Mouse (Mus musculus): ENCODE measurements at regions not wholly inside any gene's neighbourhood (a gene's known extent, or its start where the extent isn't known, plus 50 kb on each side); places are given as distances from the start of the nearest gene placed in this dataset.

GRCm38 (mm10) chr9:30803755-30804532, 118.3 kb downstream of the Adamts15 start:
- no peaks in the 10 kb centered on the region for H3K4me1 ChIP-seq (ENCODE audit: control insufficient read depth, insufficient read depth, low read length)
- no peaks in the 10 kb centered on the region for H3K36me3 ChIP-seq (ENCODE audit: control insufficient read depth, insufficient read depth, low read length)
- TF ChIP-seq POLR2A (IDR thresholded peaks at IDR 0.05; ENCODE audit: control insufficient read depth, low read depth, low read length) (no peak), CTCF (IDR thresholded peaks at IDR 0.05; ENCODE audit: control insufficient read depth, insufficient read depth, insufficient replicate concordance, low read depth, low read length) (no peak)
- no peak overlapping the region for H3K27ac ChIP-seq (ENCODE audit: control insufficient read depth, insufficient read depth, low read depth, low read length)
- no peak overlapping the region for H3K4me3 ChIP-seq (ENCODE audit: control insufficient read depth, low read depth, low read length)
- no peaks in the 10 kb centered on the region for H3K27me3 ChIP-seq (ENCODE audit: control insufficient read depth, insufficient read depth, low read length)

- H3K4me1 ChIP-seq (ENCODE audit: control insufficient read depth, insufficient read depth, low read length): no peaks in the 10 kb centered on the region
- no peaks in the 10 kb centered on the region for H3K36me3 ChIP-seq (ENCODE audit: control insufficient read depth, insufficient read depth, low read length)
- TF ChIP-seq CTCF (IDR thresholded peaks at IDR 0.05; ENCODE audit: control insufficient read depth, insufficient read depth, insufficient replicate concordance, low read depth, low read length): no peak
- H3K27me3 ChIP-seq (ENCODE audit: control insufficient read depth, insufficient read depth, low read length): no peaks in the 10 kb centered on the region
- H3K4me3 ChIP-seq (ENCODE audit: control insufficient read depth, low read depth, low read length): no peak overlapping the region
- no peak overlapping the region for H3K27ac ChIP-seq (ENCODE audit: control insufficient read depth, insufficient read depth, low read depth, low read length)
Observed at GRCm38 (mm10) chr9:30802826-30803225, 119.4 kb downstream of the Adamts15 start.

GRCm38 (mm10) chr9:30794701-30795407, 127.4 kb downstream of the Adamts15 start:
- Histone ChIP-seq H3K4me1 (ENCODE audit: control insufficient read depth, insufficient read depth, low read length) (no peaks in the 10 kb centered on the region; the same call in 1 of the 2 replicates), H3K36me3 (ENCODE audit: control insufficient read depth, insufficient read depth, low read length) (no peaks in the 10 kb centered on the region), H3K4me3 (ENCODE audit: control insufficient read depth, low read depth, low read length) (no peak overlapping the region), H3K27ac (ENCODE audit: control insufficient read depth, insufficient read depth, low read depth, low read length) (no peak overlapping the region), H3K27me3 (ENCODE audit: control insufficient read depth, insufficient read depth, low read length) (no peaks in the 10 kb centered on the region)
- TF ChIP-seq POLR2A (IDR thresholded peaks at IDR 0.05; ENCODE audit: control insufficient read depth, low read depth, low read length) (no peak), CTCF (IDR thresholded peaks at IDR 0.05; ENCODE audit: control insufficient read depth, insufficient read depth, insufficient replicate concordance, low read depth, low read length) (no peak)

DNA sequence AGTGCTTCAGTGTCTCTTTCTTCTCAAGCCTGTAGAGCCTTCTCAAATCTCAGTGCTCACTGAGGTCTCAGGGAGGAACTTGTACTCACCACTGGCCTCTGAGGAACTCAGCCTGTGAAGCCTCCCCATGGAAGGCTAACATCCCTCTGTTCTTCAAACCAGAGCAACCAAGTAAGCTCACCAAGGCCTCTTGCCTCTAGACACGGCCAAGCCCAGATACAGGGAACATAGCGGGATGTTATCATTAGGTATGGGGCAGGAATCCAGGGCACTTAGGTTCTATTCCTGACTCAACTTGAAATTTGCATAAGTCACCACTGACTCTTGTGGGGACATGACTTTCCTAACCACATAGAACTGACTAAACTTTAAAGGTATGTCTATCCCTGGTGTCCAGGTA, 141.0 kb downstream of the Adamts15 start:
- Histone ChIP-seq H3K4me1 (ENCODE audit: control insufficient read depth, insufficient read depth, low read length) (no peaks in the 10 kb centered on the region), H3K4me3 (ENCODE audit: control insufficient read depth, low read depth, low read length) (no peak overlapping the region), H3K27ac (ENCODE audit: control insufficient read depth, insufficient read depth, low read depth, low read length) (no peak overlapping the region), H3K27me3 (ENCODE audit: control insufficient read depth, insufficient read depth, low read length) (no peaks in the 10 kb centered on the region), H3K36me3 (ENCODE audit: control insufficient read depth, insufficient read depth, low read length) (no peaks in the 10 kb centered on the region)
- no peak for TF ChIP-seq CTCF (IDR thresholded peaks at IDR 0.05; ENCODE audit: control insufficient read depth, insufficient read depth, insufficient replicate concordance, low read depth, low read length)
- no peak for TF ChIP-seq POLR2A (IDR thresholded peaks at IDR 0.05; ENCODE audit: control insufficient read depth, low read depth, low read length)

DNA sequence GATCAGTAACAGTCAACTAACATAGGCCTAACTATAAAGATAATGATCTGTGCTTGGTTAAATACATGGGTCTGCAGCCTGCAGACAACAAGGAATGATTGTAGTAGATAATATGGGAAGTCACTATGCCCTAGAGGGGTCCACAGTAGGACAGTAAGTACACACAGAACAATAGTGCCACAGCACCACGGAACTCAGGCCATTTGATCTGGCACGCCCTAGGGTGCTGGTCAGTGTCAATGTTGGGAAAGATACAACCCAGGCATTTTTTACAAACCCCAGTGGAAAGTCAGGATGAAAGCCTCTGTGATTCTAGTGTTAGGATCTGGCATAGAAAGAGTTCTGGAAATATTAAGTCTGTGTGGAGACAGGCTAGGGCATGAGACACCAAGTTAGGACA, 144.4 kb downstream of the Adamts15 start:
- TF ChIP-seq POLR2A (IDR thresholded peaks at IDR 0.05; ENCODE audit: control insufficient read depth, low read depth, low read length) (no peak), CTCF (IDR thresholded peaks at IDR 0.05; ENCODE audit: control insufficient read depth, insufficient read depth, insufficient replicate concordance, low read depth, low read length) (no peak)
- Histone ChIP-seq H3K4me3 (ENCODE audit: control insufficient read depth, low read depth, low read length) (no peak overlapping the region), H3K4me1 (ENCODE audit: control insufficient read depth, insufficient read depth, low read length) (no peaks in the 10 kb centered on the region; the same call in 1 of the 2 replicates), H3K27me3 (ENCODE audit: control insufficient read depth, insufficient read depth, low read length) (no peaks in the 10 kb centered on the region), H3K36me3 (ENCODE audit: control insufficient read depth, insufficient read depth, low read length) (no peaks in the 10 kb centered on the region), H3K27ac (ENCODE audit: control insufficient read depth, insufficient read depth, low read depth, low read length) (no peak overlapping the region)

DNA sequence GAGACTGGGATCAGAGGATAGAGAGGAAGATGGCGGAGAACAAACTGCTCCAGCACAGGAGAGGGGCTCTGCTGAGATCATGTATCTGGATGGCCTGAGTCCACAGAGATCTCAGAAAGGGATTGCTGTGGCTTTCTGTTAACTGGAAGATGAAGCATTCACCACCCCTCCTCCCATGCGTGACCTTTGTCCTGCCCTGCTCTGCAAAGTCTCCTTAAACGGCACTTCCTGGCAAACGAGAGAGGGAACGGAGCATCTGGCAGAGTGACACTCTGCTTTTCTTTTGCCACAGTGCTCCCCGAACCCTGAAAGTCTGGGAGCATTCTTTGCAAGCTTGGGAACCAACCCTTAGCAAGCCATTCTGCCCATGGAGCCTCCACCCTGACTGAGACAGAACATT, 147.1 kb downstream of the Adamts15 start:
- no peak overlapping the region for H3K4me3 ChIP-seq (ENCODE audit: control insufficient read depth, low read depth, low read length)
- no peaks in the 10 kb centered on the region for H3K27me3 ChIP-seq (ENCODE audit: control insufficient read depth, insufficient read depth, low read length)
- no peak overlapping the region for H3K27ac ChIP-seq (ENCODE audit: control insufficient read depth, insufficient read depth, low read depth, low read length)
- TF ChIP-seq POLR2A (IDR thresholded peaks at IDR 0.05; ENCODE audit: control insufficient read depth, low read depth, low read length): no peak
- TF ChIP-seq CTCF (IDR thresholded peaks at IDR 0.05; ENCODE audit: control insufficient read depth, insufficient read depth, insufficient replicate concordance, low read depth, low read length): no peak
- H3K4me1 ChIP-seq (ENCODE audit: control insufficient read depth, insufficient read depth, low read length): no peaks in the 10 kb centered on the region; the same call in 1 of the 2 replicates
- no peaks in the 10 kb centered on the region for H3K36me3 ChIP-seq (ENCODE audit: control insufficient read depth, insufficient read depth, low read length)

DNA sequence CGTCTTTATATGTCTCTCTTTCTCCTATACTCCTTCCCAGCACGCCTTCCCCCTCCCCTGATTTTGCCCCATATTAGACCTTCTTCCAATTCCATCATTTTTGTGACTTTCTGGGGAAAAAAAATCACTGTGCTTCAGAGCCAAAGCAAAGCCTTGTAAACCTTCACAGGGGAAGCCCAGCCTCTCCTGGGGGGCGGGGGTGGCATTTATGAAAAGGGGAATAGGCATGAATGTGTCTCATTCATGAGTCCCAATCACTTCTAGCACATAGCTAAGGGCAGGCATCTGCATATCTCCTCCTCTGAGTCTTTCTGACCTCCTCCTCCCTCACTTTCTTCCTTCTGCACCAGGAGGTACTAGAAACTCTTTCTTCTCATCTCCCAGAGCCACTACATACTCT, 149.8 kb downstream of the Adamts15 start:
- H3K27me3 ChIP-seq (ENCODE audit: control insufficient read depth, insufficient read depth, low read length): no peaks in the 10 kb centered on the region
- H3K4me3 ChIP-seq (ENCODE audit: control insufficient read depth, low read depth, low read length): no peak overlapping the region
- H3K27ac ChIP-seq (ENCODE audit: control insufficient read depth, insufficient read depth, low read depth, low read length): no peak overlapping the region
- H3K4me1 ChIP-seq (ENCODE audit: control insufficient read depth, insufficient read depth, low read length): no peaks in the 10 kb centered on the region; the same call in 1 of the 2 replicates
- no peaks in the 10 kb centered on the region for H3K36me3 ChIP-seq (ENCODE audit: control insufficient read depth, insufficient read depth, low read length)
- TF ChIP-seq POLR2A (IDR thresholded peaks at IDR 0.05; ENCODE audit: control insufficient read depth, low read depth, low read length) (no peak), CTCF (IDR thresholded peaks at IDR 0.05; ENCODE audit: control insufficient read depth, insufficient read depth, insufficient replicate concordance, low read depth, low read length) (no peak)

All from testis, adult 2 months (tissue).